In genomic region chr7:128591345-128592084, GRCm38 (mm10) we compare ENCODE assay signal across 8 mouse cellular contexts. TPM values are rescaled to one million over a fixed set of nuclear protein-coding genes. Genes with fewer than 3 reads are reported as not detected.
DNase-seq lines count a peak whose midpoint lies in the region; ATAC-seq lines count a peak whose summit lies in the region.

No protein-coding gene starts in this region.

- H3K4me3 ChIP-seq in megakaryocyte, embryonic 14.5 days (replicated peaks) = peak overlapping the region; percentile 46
- no peak overlapping the region for H3K4me3 ChIP-seq in forebrain, embryonic 13.5 days
- H3K4me3 ChIP-seq in intestine, embryonic 15.5 days (replicated peaks) = no peak overlapping the region

- 5% methylated on average over 9 of the region's 9 CpGs for WGBS in forebrain, embryonic 13.5 days
- WGBS in intestine, embryonic 15.5 days = 25% methylated on average over 9 of the region's 9 CpGs

- H3K27ac ChIP-seq in forebrain, embryonic 13.5 days = peak overlapping the region; percentile 66
- H3K27ac ChIP-seq in intestine, embryonic 15.5 days = peak overlapping the region; percentile 20; the same call in 1 of the 2 replicates

- peaks cover 26% of the 10 kb centered on the region for H3K4me1 ChIP-seq in megakaryocyte, embryonic 14.5 days
- H3K4me1 ChIP-seq in forebrain, embryonic 13.5 days = peaks cover 26% of the 10 kb centered on the region
- H3K4me1 ChIP-seq in intestine, embryonic 15.5 days (replicated peaks) = peaks cover 8% of the 10 kb centered on the region

- no peak for ATAC-seq in megakaryocyte, adult 5-6 weeks (ENCODE audit: poor library complexity, severe bottlenecking)
- ATAC-seq in forebrain, embryonic 13.5 days = peak; percentile 68; the same call in 1 of the 2 replicates
- ATAC-seq in intestine, embryonic 15.5 days = peak; percentile 53; the same call in 1 of the 2 replicates
- no peak for ATAC-seq in inflammation-experienced regulatory T-cells, adult 6 months

- peak; percentile 51 for DNase-seq in mesoderm, embryonic 11.5 days (ENCODE audit: low read depth, low spot score)
- DNase-seq in cerebellum, postnatal 14 days = no peak
- DNase-seq in thymus, postnatal 14 days = no peak

- H3K9ac ChIP-seq in forebrain, embryonic 13.5 days = peak overlapping the region; percentile 34
- H3K9ac ChIP-seq in intestine, embryonic 15.5 days = no peak overlapping the region

- H3K4me2 ChIP-seq in forebrain, embryonic 13.5 days = peak overlapping the region; percentile 20
- 0 out of 2 replicates have a peak overlapping the region, but pooled peaks have one; percentile 2 for H3K4me2 ChIP-seq in intestine, embryonic 15.5 days (replicated peaks)

- peaks cover 15% of the 10 kb centered on the region for H3K9me3 ChIP-seq in megakaryocyte, embryonic 14.5 days
- H3K9me3 ChIP-seq in forebrain, embryonic 13.5 days (replicated peaks) = no peaks in the 10 kb centered on the region
- no peaks in the 10 kb centered on the region for H3K9me3 ChIP-seq in intestine, embryonic 15.5 days

- peaks cover 6% of the 10 kb centered on the region for H3K36me3 ChIP-seq in megakaryocyte, embryonic 14.5 days (replicated peaks; ENCODE audit: low read length)
- no peaks in the 10 kb centered on the region for H3K36me3 ChIP-seq in forebrain, embryonic 13.5 days (ENCODE audit: poor library complexity, severe bottlenecking)
- H3K36me3 ChIP-seq in intestine, embryonic 15.5 days = no peaks in the 10 kb centered on the region

- H3K27me3 ChIP-seq in megakaryocyte, embryonic 14.5 days (replicated peaks) = peaks cover 1% of the 10 kb centered on the region
- no peaks in the 10 kb centered on the region for H3K27me3 ChIP-seq in forebrain, embryonic 13.5 days
- H3K27me3 ChIP-seq in intestine, embryonic 15.5 days (replicated peaks) = no peaks in the 10 kb centered on the region

RNA-seq across cellular contexts. Expression of gene Inpp5f, which starts 19.6 kb away (rescaled TPM):
- 0.51 TPM in 1 of 2 replicates, not detected in the other for polyA plus RNA-seq in megakaryocyte, embryonic 14.5 days (2012; ENCODE audit: insufficient read depth, low replicate concordance)
- 36.6 and 44.5 TPM in 2 replicates for total RNA-seq in megakaryocyte, adult 5-6 weeks (2015)
- 37.3 and 38.9 TPM in 2 replicates for total RNA-seq in megakaryocyte, adult 5-6 weeks (2017)
- 185 and 204 TPM in 2 replicates for polyA plus RNA-seq in forebrain, embryonic 13.5 days (2015; fragmentation: Nextera tagmentation; extraction: Ambion mirVana)
- polyA plus RNA-seq in intestine, embryonic 15.5 days (2015; fragmentation: Nextera tagmentation; extraction: Ambion mirVana) = 17.3 and 17.9 TPM in 2 replicates
- 10 to 100 TPM; 25.9 to 56.5 (median 44.2) TPM for polyA plus RNA-seq in inflammation-experienced regulatory T-cells, adult 6 months (2017; shearing (Covaris generic))

Comparison
In these comparisons a context has a peak if more than half of its experiments do, and no peak if none do; other contexts are left out.
1. ATAC-seq: peak in forebrain, embryonic 13.5 days (single experiment) and intestine, embryonic 15.5 days (single experiment); none in megakaryocyte, adult 5-6 weeks (single experiment) and inflammation-experienced regulatory T-cells, adult 6 months (single experiment).
2. RNA of gene Inpp5f, which starts 19.6 kb away (polyA plus RNA-seq): 185 to 204 TPM in forebrain, embryonic 13.5 days, 25.9 to 56.5 TPM in inflammation-experienced regulatory T-cells, adult 6 months and 17.3 to 17.9 TPM in intestine, embryonic 15.5 days; 0.51 TPM in megakaryocyte, embryonic 14.5 days; every median in the first group is over 10 times any median in the second.